Mouse (Mus musculus): Measurements from ENCODE around the gene Plet1. TPM values are rescaled to one million over a fixed set of nuclear protein-coding genes. Genes with fewer than 3 reads are reported as not detected.

Gene Plet1
- 0.26 and 16.1 TPM in 2 replicates for polyA plus RNA-seq (2012; rRNA removed; ENCODE audit: low replicate concordance)

DNA sequence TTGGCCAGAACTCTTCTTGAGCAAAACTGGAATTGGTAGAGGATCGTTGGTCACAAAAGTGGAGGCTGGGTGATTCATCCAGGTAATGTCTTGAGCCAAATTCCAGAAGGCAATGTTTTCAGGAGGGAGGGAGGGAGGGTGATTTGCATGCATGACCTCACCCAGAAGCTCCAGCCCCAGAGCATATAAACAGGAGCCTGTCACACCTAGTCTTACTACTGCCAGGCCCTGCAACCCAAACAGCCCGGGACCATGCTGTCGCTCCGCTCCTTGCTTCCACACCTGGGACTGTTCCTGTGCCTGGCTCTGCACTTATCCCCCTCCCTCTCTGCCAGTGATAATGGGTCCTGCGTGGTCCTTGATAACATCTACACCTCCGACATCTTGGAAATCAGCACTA, at the start of gene Plet1:
Gene Plet1 (plus strand): TSS at position 215 of the 400 bp plus-strand sequence.

DNA sequence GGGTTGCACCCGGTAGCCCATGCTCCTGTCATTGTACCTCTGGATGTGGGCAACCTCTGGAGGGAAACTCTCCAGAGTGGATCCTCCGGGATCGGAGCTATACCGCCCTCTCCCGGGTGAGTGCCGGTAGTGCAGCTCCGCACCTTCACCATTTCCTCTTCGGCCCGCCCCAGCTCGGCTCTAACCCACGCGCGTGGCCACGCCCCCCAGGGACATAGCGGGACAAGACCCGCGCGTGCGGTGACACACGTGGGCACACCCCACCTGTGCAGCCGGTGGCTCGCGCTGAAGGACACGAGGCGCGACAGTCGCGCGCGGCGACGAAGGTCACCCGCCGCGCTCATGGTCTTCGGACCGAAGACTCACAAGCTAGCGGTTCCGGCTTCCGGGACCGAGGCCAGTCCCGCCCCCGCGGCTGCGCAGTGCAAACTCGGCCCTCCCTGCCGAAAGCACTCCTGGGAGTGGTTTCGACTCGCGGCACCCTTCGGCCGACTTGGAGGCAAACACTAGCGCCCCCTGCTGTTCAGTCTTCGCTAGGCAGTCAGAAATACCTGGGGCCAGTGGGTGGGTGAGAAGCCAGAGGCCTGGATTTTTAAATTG, 34.1 kb downstream of the Plet1 start, which contains the start of gene Pts:
Gene Pts (minus strand): TSS at position 432 of the 600 bp plus-strand sequence.

DNA sequence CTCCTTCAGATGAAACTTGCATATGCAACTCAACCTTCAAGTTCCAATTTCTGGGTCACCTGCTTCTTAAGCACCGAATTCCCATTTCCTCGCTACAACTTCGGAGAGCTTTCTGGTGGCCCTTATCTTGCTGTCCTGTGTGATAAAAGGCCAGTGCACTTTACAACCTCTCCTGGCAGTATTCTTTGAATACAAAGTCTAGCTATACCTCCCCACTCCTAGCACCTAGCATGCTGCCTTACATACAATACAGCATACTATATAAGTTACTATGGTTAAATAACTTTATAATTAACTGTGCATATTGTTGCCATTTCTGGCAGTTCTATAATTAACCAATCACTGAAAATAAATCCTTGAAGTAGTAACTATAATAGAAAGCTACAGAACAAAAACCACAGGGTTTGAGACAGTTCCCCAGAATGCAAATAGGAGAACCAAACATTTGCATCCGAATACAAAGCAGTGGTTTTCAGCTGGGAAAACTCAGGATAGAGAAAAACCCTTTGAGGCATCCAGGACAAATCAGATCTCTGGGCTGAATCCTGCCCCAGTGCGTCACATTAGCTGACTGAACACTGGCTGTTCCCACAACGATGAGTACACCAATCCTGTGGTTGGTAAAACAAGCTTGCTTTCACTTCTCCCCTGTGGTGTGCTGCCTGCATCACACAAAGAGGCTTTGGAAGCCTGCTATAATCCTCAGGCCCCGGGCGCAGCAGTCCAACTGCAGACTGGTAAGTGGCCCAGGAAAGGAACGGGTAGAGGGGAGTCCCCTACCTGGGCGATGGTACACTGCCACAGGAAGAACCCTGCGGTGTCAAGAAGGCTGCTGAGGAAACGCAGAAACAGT, 60.1 kb downstream of the Plet1 start, which contains the start of gene Il18:
Gene Il18 (plus strand): TSS at position 587 of the 853 bp plus-strand sequence.

DNA sequence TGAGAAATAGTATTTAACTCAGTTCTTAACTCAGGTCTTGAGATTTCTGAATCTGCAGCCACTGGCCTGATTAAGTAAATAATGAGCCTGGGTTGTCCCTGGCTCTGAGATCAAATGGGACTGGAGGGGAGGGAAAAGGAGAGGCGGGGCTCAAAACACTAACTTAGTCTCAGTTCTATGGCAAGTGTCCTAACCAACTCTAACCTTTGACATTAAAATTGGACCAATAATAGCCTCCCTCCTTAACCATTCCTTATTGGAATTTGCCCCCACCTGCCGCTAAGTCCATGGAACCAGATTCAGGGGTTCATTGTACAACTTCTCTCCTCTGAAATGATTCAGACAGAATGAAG, 60.7 kb downstream of the Plet1 start, which contains the start of gene Bco2:
Gene Bco2 (minus strand): TSS at position 88 of the 353 bp plus-strand sequence.

Other genes starting within 250 kb of the Plet1 start
- 1.5 and 3.7 TPM in 2 replicates for gene Rpl10-ps3, start 149.6 kb upstream of the Plet1 start, polyA plus RNA-seq (2012; rRNA removed; ENCODE audit: low replicate concordance)
- gene Pts, start 34.2 kb downstream of the Plet1 start, polyA plus RNA-seq (2012; rRNA removed; ENCODE audit: low replicate concordance), result 11.8 and 14.8 TPM in 2 replicates
- 12.4 and 14.0 TPM in 2 replicates for gene Il18, start 60.3 kb downstream of the Plet1 start, polyA plus RNA-seq (2012; rRNA removed; ENCODE audit: low replicate concordance)
- gene Bco2, start 60.7 kb downstream of the Plet1 start, polyA plus RNA-seq (2012; rRNA removed; ENCODE audit: low replicate concordance), result 5.6 and 10.1 TPM in 2 replicates
- not detected in 2 replicates for gene Tex12, start 66.8 kb downstream of the Plet1 start, polyA plus RNA-seq (2012; rRNA removed; ENCODE audit: low replicate concordance)
- gene Sdhd, start 109.3 kb downstream of the Plet1 start, polyA plus RNA-seq (2012; rRNA removed; ENCODE audit: low replicate concordance), result 493 and 524 TPM in 2 replicates
- gene Timm8b, start 109.4 kb downstream of the Plet1 start, polyA plus RNA-seq (2012; rRNA removed; ENCODE audit: low replicate concordance), result 49.7 and 77.5 TPM in 2 replicates
- gene Pih1d2, start 122.8 kb downstream of the Plet1 start, polyA plus RNA-seq (2012; rRNA removed; ENCODE audit: low replicate concordance), result 0.30 and 0.44 TPM in 2 replicates
- 2.1 and 3.4 TPM in 2 replicates for gene Nkapd1, start 122.9 kb downstream of the Plet1 start, polyA plus RNA-seq (2012; rRNA removed; ENCODE audit: low replicate concordance)
- 9.7 and 18.9 TPM in 2 replicates for gene Dlat, start 165.3 kb downstream of the Plet1 start, polyA plus RNA-seq (2012; rRNA removed; ENCODE audit: low replicate concordance)
- 0.30 and 2.1 TPM in 2 replicates for gene Dixdc1, start 245.0 kb downstream of the Plet1 start, polyA plus RNA-seq (2012; rRNA removed; ENCODE audit: low replicate concordance)